Mouse (Mus musculus): ENCODE measurements at regions not wholly inside any gene's neighbourhood (a gene's known extent, or its start where the extent isn't known, plus 50 kb on each side); places are given as distances from the start of the nearest gene placed in this dataset.
A peak's percentile ranks its signal among the peaks of the same experiment; 100 is the strongest.

GRCm38 (mm10) chr3:149339374-149339753 lies 349.0 kb upstream of the Adgrl2 start:
- 0 out of 2 replicates have a peak, but pooled peaks have one; percentile 19 for ATAC-seq (replicated peaks; ENCODE audit: low read depth, poor library complexity, severe bottlenecking)

GRCm38 (mm10) chr3:149338684-149339373 lies 348.5 kb upstream of the Adgrl2 start:
- ATAC-seq (replicated peaks; ENCODE audit: low read depth, poor library complexity, severe bottlenecking), result no peak

- ATAC-seq (replicated peaks; ENCODE audit: low read depth, poor library complexity, severe bottlenecking), result no peak
Observed at GRCm38 (mm10) chr3:149335259-149335658, 344.9 kb upstream of the Adgrl2 start.

GRCm38 (mm10) chr3:149333607-149334006 lies 343.3 kb upstream of the Adgrl2 start:
- ATAC-seq (replicated peaks; ENCODE audit: low read depth, poor library complexity, severe bottlenecking), result no peak

GRCm38 (mm10) chr3:149333131-149333530 lies 342.8 kb upstream of the Adgrl2 start:
- no peak for ATAC-seq (replicated peaks; ENCODE audit: low read depth, poor library complexity, severe bottlenecking)

GRCm38 (mm10) chr3:149332105-149332504 lies 341.8 kb upstream of the Adgrl2 start:
- ATAC-seq (replicated peaks; ENCODE audit: low read depth, poor library complexity, severe bottlenecking), result peak; percentile 90

- no peak for ATAC-seq (replicated peaks; ENCODE audit: low read depth, poor library complexity, severe bottlenecking)
Observed at GRCm38 (mm10) chr3:149331251-149331960, 341.1 kb upstream of the Adgrl2 start.

- no peak for ATAC-seq (replicated peaks; ENCODE audit: low read depth, poor library complexity, severe bottlenecking)
Observed at GRCm38 (mm10) chr3:149330716-149331115, 340.4 kb upstream of the Adgrl2 start.

GRCm38 (mm10) chr3:149330041-149330440 lies 339.7 kb upstream of the Adgrl2 start:
- no peak for ATAC-seq (replicated peaks; ENCODE audit: low read depth, poor library complexity, severe bottlenecking)

- 0 out of 2 replicates have a peak, but pooled peaks have one; percentile 17 for ATAC-seq (replicated peaks; ENCODE audit: low read depth, poor library complexity, severe bottlenecking)
Observed at GRCm38 (mm10) chr3:149329615-149330014, 339.3 kb upstream of the Adgrl2 start.

GRCm38 (mm10) chr3:149326664-149327063 lies 336.3 kb upstream of the Adgrl2 start:
- peak; percentile 93 for ATAC-seq (replicated peaks; ENCODE audit: low read depth, poor library complexity, severe bottlenecking)

GRCm38 (mm10) chr3:149324088-149324487 lies 333.7 kb upstream of the Adgrl2 start:
- no peak for ATAC-seq (replicated peaks; ENCODE audit: low read depth, poor library complexity, severe bottlenecking)

GRCm38 (mm10) chr3:149318728-149319127 lies 328.4 kb upstream of the Adgrl2 start:
- ATAC-seq (replicated peaks; ENCODE audit: low read depth, poor library complexity, severe bottlenecking), result no peak

- no peak for ATAC-seq (replicated peaks; ENCODE audit: low read depth, poor library complexity, severe bottlenecking)
Observed at GRCm38 (mm10) chr3:149314258-149314657, 323.9 kb upstream of the Adgrl2 start.

- ATAC-seq (replicated peaks; ENCODE audit: low read depth, poor library complexity, severe bottlenecking), result no peak
Observed at GRCm38 (mm10) chr3:149313217-149313616, 322.9 kb upstream of the Adgrl2 start.

- no peak for ATAC-seq (replicated peaks; ENCODE audit: low read depth, poor library complexity, severe bottlenecking)
Observed at GRCm38 (mm10) chr3:149311576-149311975, 321.2 kb upstream of the Adgrl2 start.

GRCm38 (mm10) chr3:149306709-149307108 lies 316.4 kb upstream of the Adgrl2 start:
- ATAC-seq (replicated peaks; ENCODE audit: low read depth, poor library complexity, severe bottlenecking), result no peak

- no peak for ATAC-seq (replicated peaks; ENCODE audit: low read depth, poor library complexity, severe bottlenecking)
Observed at GRCm38 (mm10) chr3:149306291-149306690, 315.9 kb upstream of the Adgrl2 start.

GRCm38 (mm10) chr3:149305440-149305839 lies 315.1 kb upstream of the Adgrl2 start:
- peak; percentile 22; the same call in 1 of the 2 replicates for ATAC-seq (replicated peaks; ENCODE audit: low read depth, poor library complexity, severe bottlenecking)

GRCm38 (mm10) chr3:149305011-149305413 lies 314.7 kb upstream of the Adgrl2 start:
- ATAC-seq (replicated peaks; ENCODE audit: low read depth, poor library complexity, severe bottlenecking), result 0 out of 2 replicates have a peak, but pooled peaks have one; percentile 11

- no peak for ATAC-seq (replicated peaks; ENCODE audit: low read depth, poor library complexity, severe bottlenecking)
Observed at GRCm38 (mm10) chr3:149303418-149303817, 313.1 kb upstream of the Adgrl2 start.

All from common myeloid progenitor, adult 5-6 weeks (primary cell).